Mouse (Mus musculus) left cerebral cortex, adult 18-20 months (tissue): ENCODE measurements around the gene Sf1. TPM values are rescaled to one million over a fixed set of nuclear protein-coding genes. Genes with fewer than 3 reads are reported as not detected.
A peak's percentile ranks its signal among the peaks of the same experiment; 100 is the strongest.

ENCODE experiments used
- DNase-seq, 2 experiments: peaks; one replicate each; pipeline ENCODE4 v3.0.0; 2021 to 2022; ENCODE audit warnings: low spot score in 2 of 2, mixed read lengths in 1 of 2
- microRNA-seq, 2 experiments: library from miRNA; unstranded; fragments of <30 nt; microRNA quantifications; one replicate each; pipeline ENCODE4 v1.2.0; 2021
- total RNA-seq, 2 experiments: library from RNA; stranded (reverse); gene quantifications; 2 replicates each; pipeline ENCODE4 v1.2.3; 2021

Sf1 gene
- total RNA-seq, 2 experiments from 2014 or later: 188 to 211 TPM

- peak; percentile 94 to 96 for DNase-seq
Measured at GRCm38 (mm10) chr19:6418233-6418879, 54.9 kb downstream of the Sf1 start, which contains the start of gene Nrxn2. Gene Nrxn2 (plus strand): TSS chr19:6418731.

GRCm38 (mm10) chr19:6418984-6419692 is 55.6 kb downstream of the Sf1 start:
- DNase-seq: no peak

- no peak for DNase-seq
Measured at GRCm38 (mm10) chr19:6419805-6420310, 56.4 kb downstream of the Sf1 start.

GRCm38 (mm10) chr19:6420481-6421210 is 57.2 kb downstream of the Sf1 start:
- peak; percentile 55 to 70 for DNase-seq

- peak; percentile 75 to 85 for DNase-seq
Measured at GRCm38 (mm10) chr19:6421211-6421590, 57.7 kb downstream of the Sf1 start.

- no peak for DNase-seq
Measured at GRCm38 (mm10) chr19:6422014-6422413, 58.5 kb downstream of the Sf1 start.

GRCm38 (mm10) chr19:6423241-6423640 is 59.8 kb downstream of the Sf1 start:
- peak; percentile 70 to 85 for DNase-seq

- no peak for DNase-seq
Measured at GRCm38 (mm10) chr19:6424137-6424881, 60.8 kb downstream of the Sf1 start.

GRCm38 (mm10) chr19:6425595-6425994 is 62.1 kb downstream of the Sf1 start:
- DNase-seq: no peak

- no peak for DNase-seq
Measured at GRCm38 (mm10) chr19:6426703-6427500, 63.4 kb downstream of the Sf1 start.

Small RNA genes within 50 kb of the gene (microRNA-seq; reads per million reads assigned to microRNA genes)
- gene Mir6989: 4.2 to 7.2 reads per million in 2 experiments

Other genes starting within 250 kb of the Sf1 start
- 10 to 100 TPM; 17.8 to 19.0 TPM for gene Sac3d1, start 245.0 kb upstream of the Sf1 start, total RNA-seq
- gene Snx15, start 235.4 kb upstream of the Sf1 start, total RNA-seq: 10 to 100 TPM; 41.6 to 44.8 TPM
- 1 to 10 TPM in 1 of 2 experiments, under 1 TPM in 1; 0.51 to 1.2 TPM for gene Batf2, start 222.7 kb upstream of the Sf1 start, total RNA-seq
- gene Arl2, start 222.1 kb upstream of the Sf1 start, total RNA-seq: 10 to 100 TPM; 82.9 to 92.9 TPM
- gene Majin, start 179.3 kb upstream of the Sf1 start, total RNA-seq: under 1 TPM in 1 of 2 experiments, not detected in 1; 0.37 TPM
- not detected for gene Gpha2, start 137.3 kb upstream of the Sf1 start, total RNA-seq
- 100 to 1,000 TPM; 152 to 158 TPM for gene Ppp2r5b, start 127.8 kb upstream of the Sf1 start, total RNA-seq
- gene Atg2a, start 122.0 kb upstream of the Sf1 start, total RNA-seq: 10 to 100 TPM; 31.5 to 33.9 TPM
- 10 to 100 TPM; 36.8 to 39.0 TPM for gene Ehd1, start 87.0 kb upstream of the Sf1 start, total RNA-seq
- 1 to 10 TPM; 4.2 to 4.8 TPM for gene Cdc42bpg, start 57.2 kb upstream of the Sf1 start, total RNA-seq
- gene Men1, start 28.7 kb upstream of the Sf1 start, total RNA-seq: 10 to 100 TPM; 62.4 to 74.5 TPM
- gene Map4k2, start 22.6 kb upstream of the Sf1 start, total RNA-seq: 100 to 1,000 TPM in 1 of 2 experiments, 10 to 100 TPM in 1; 92.9 to 100 TPM
- gene Pygm, start 20.7 kb downstream of the Sf1 start, total RNA-seq: 10 to 100 TPM; 32.6 to 37.9 TPM
- gene Rasgrp2, start 35.6 kb downstream of the Sf1 start, total RNA-seq: 10 to 100 TPM; 68.2 to 84.7 TPM
- 100 to 1,000 TPM; 549 to 568 TPM for gene Nrxn2, start 55.0 kb downstream of the Sf1 start, total RNA-seq
- not detected for gene Slc22a12, start 179.3 kb downstream of the Sf1 start, total RNA-seq